Mouse (Mus musculus): ENCODE measurements around the gene Cars. TPM values are rescaled to one million over a fixed set of nuclear protein-coding genes. Genes with fewer than 3 reads are reported as not detected.

Gene Cars
- polyA plus RNA-seq, 1 experiment from 2014 or later = 62.4 TPM

GRCm38 (mm10) chr7:143536251-143536650 lies 63.6 kb downstream of the Cars start:
- Histone ChIP-seq H3K27ac (no peak overlapping the region), H3K9me3 (ENCODE audit: control insufficient read depth, low read length) (no peaks in the 10 kb centered on the region), H3K36me3 (replicated peaks; ENCODE audit: control insufficient read depth, insufficient read depth) (peaks cover 81% of the 10 kb centered on the region), H3K4me3 (replicated peaks; ENCODE audit: low read length) (no peak overlapping the region), H3K4me1 (replicated peaks; ENCODE audit: control insufficient read depth, insufficient read depth, low read length) (no peaks in the 10 kb centered on the region), H3K4me2 (replicated peaks) (no peak overlapping the region), H3K27me3 (ENCODE audit: control insufficient read depth, insufficient read depth, low read length) (no peaks in the 10 kb centered on the region), H3K9ac (no peak overlapping the region)
- DNase-seq (ENCODE audit: low spot score) = no peak
- WGBS = 94% methylated on average over 3 of the region's 3 CpGs
- ATAC-seq (ENCODE audit: low FRiP score) = no peak

DNA sequence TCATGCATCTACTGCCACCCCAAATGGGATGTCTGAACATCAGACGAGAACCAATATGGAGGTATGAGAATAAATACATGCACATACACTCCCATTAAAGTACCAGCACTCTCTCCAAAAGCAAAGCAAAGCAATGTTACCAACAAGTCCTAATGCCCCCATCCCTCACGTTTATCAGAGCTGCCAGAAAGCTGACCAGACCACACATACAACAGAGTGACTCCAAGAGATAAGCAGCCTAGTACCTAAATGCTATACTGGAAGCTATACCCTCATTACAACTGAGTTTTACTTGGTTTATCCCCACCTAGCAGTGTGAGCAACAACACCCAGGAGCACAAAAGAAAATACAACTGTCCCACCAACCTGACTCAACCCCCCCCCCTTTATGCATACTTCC lies 66.6 kb downstream of the Cars start:
- no peaks in the 10 kb centered on the region for H3K9me3 ChIP-seq (ENCODE audit: control insufficient read depth, low read length)

GRCm38 (mm10) chr7:143532410-143532809 lies 67.5 kb downstream of the Cars start:
- Histone ChIP-seq H3K9me3 (ENCODE audit: control insufficient read depth, low read length) (no peaks in the 10 kb centered on the region), H3K27ac (no peak overlapping the region), H3K4me3 (replicated peaks; ENCODE audit: low read length) (no peak overlapping the region), H3K4me1 (replicated peaks; ENCODE audit: control insufficient read depth, insufficient read depth, low read length) (no peaks in the 10 kb centered on the region), H3K36me3 (replicated peaks; ENCODE audit: control insufficient read depth, insufficient read depth) (peaks cover 100% of the 10 kb centered on the region), H3K9ac (no peak overlapping the region), H3K27me3 (ENCODE audit: control insufficient read depth, insufficient read depth, low read length) (no peaks in the 10 kb centered on the region), H3K4me2 (replicated peaks) (no peak overlapping the region)
- ATAC-seq (ENCODE audit: low FRiP score) = no peak
- DNase-seq (ENCODE audit: low spot score) = no peak
- 67% methylated on average over 1 of the region's 1 CpGs for WGBS

More for the DNA sequence above, 66.6 kb downstream of the Cars start:
- Histone ChIP-seq H3K27ac (no peak overlapping the region), H3K36me3 (replicated peaks; ENCODE audit: control insufficient read depth, insufficient read depth) (peaks cover 100% of the 10 kb centered on the region), H3K4me2 (replicated peaks) (no peak overlapping the region), H3K9ac (no peak overlapping the region), H3K27me3 (ENCODE audit: control insufficient read depth, insufficient read depth, low read length) (no peaks in the 10 kb centered on the region), H3K4me3 (replicated peaks; ENCODE audit: low read length) (no peak overlapping the region), H3K4me1 (replicated peaks; ENCODE audit: control insufficient read depth, insufficient read depth, low read length) (no peaks in the 10 kb centered on the region)
- DNase-seq (ENCODE audit: low spot score) (no peak), ATAC-seq (ENCODE audit: low FRiP score) (no peak)
- 77% methylated on average over 2 of the region's 2 CpGs for WGBS

DNA sequence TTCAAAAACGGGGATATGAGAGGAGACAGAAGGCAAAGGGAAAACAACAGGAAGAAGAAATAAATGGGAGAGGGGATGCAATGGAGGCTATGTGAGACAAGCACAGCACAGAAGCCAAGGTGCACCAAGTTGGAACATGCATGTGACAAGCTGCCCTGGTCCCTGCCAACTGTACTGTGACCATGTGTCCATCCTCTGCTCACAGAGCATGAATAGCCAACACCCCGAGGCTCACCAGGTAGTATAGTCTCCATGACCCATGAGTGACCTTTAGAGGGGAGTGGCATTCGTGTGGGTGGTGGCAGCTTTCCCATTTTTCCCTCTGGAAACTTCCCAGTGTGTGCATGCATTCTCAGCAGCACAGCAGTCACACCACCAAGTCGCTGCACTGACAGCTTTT lies 80.6 kb downstream of the Cars start:
- H3K27me3 ChIP-seq (ENCODE audit: control insufficient read depth, insufficient read depth, low read length) = no peaks in the 10 kb centered on the region
- H3K4me3 ChIP-seq (replicated peaks; ENCODE audit: low read length) = no peak overlapping the region
- no peak overlapping the region for H3K27ac ChIP-seq
- H3K9ac ChIP-seq = no peak overlapping the region
- peaks cover 99% of the 10 kb centered on the region for H3K36me3 ChIP-seq (replicated peaks; ENCODE audit: control insufficient read depth, insufficient read depth)
- no peak overlapping the region for H3K4me2 ChIP-seq (replicated peaks)
- no peak for ATAC-seq (ENCODE audit: low FRiP score)
- 83% methylated on average over 4 of the region's 4 CpGs for WGBS
- no peaks in the 10 kb centered on the region for H3K9me3 ChIP-seq (ENCODE audit: control insufficient read depth, low read length)
- DNase-seq (ENCODE audit: low spot score) = no peak
- no peaks in the 10 kb centered on the region for H3K4me1 ChIP-seq (replicated peaks; ENCODE audit: control insufficient read depth, insufficient read depth, low read length)

- Histone ChIP-seq H3K9me3 (ENCODE audit: control insufficient read depth, low read length) (no peaks in the 10 kb centered on the region), H3K36me3 (replicated peaks; ENCODE audit: control insufficient read depth, insufficient read depth) (peaks cover 71% of the 10 kb centered on the region), H3K4me2 (replicated peaks) (no peak overlapping the region), H3K27ac (no peak overlapping the region), H3K4me1 (replicated peaks; ENCODE audit: control insufficient read depth, insufficient read depth, low read length) (no peaks in the 10 kb centered on the region), H3K9ac (no peak overlapping the region), H3K4me3 (replicated peaks; ENCODE audit: low read length) (no peak overlapping the region), H3K27me3 (ENCODE audit: control insufficient read depth, insufficient read depth, low read length) (no peaks in the 10 kb centered on the region)
- WGBS = 94% methylated on average over 4 of the region's 4 CpGs
- no peak for ATAC-seq (ENCODE audit: low FRiP score)
- no peak for DNase-seq (ENCODE audit: low spot score)
Measured at GRCm38 (mm10) chr7:143514416-143514768, 85.5 kb downstream of the Cars start.

GRCm38 (mm10) chr7:143513763-143514415 lies 86.0 kb downstream of the Cars start:
- H3K27me3 ChIP-seq (ENCODE audit: control insufficient read depth, insufficient read depth, low read length) = no peaks in the 10 kb centered on the region
- no peak overlapping the region for H3K9ac ChIP-seq
- H3K4me3 ChIP-seq (replicated peaks; ENCODE audit: low read length) = no peak overlapping the region
- 90% methylated on average over 10 of the region's 10 CpGs for WGBS
- peaks cover 66% of the 10 kb centered on the region for H3K36me3 ChIP-seq (replicated peaks; ENCODE audit: control insufficient read depth, insufficient read depth)
- no peaks in the 10 kb centered on the region for H3K4me1 ChIP-seq (replicated peaks; ENCODE audit: control insufficient read depth, insufficient read depth, low read length)
- H3K27ac ChIP-seq = no peak overlapping the region
- no peak for DNase-seq (ENCODE audit: low spot score)
- no peak overlapping the region for H3K4me2 ChIP-seq (replicated peaks)
- no peaks in the 10 kb centered on the region for H3K9me3 ChIP-seq (ENCODE audit: control insufficient read depth, low read length)
- no peak for ATAC-seq (ENCODE audit: low FRiP score)

DNA sequence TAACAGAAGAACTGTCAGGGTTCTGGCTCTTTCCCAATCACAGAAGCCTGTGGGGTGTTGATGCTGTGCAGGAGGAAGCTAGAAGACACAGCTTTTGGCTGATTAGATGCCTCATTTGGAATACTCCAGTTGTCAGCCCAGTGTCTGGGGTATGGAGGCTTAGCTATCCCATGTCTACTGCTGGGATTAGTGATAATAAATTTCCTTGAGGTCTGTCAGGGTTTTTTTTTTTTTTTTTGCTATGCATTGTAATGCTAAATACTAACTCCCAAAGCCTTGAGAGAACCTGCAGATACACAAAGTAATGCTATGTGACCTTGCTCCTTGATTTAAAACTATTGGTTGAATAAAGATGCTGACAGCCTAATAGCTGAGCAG lies 88.6 kb downstream of the Cars start:
- Histone ChIP-seq H3K4me2 (replicated peaks) (no peak overlapping the region), H3K36me3 (replicated peaks; ENCODE audit: control insufficient read depth, insufficient read depth) (peaks cover 40% of the 10 kb centered on the region), H3K4me3 (replicated peaks; ENCODE audit: low read length) (no peak overlapping the region), H3K27ac (no peak overlapping the region), H3K9me3 (ENCODE audit: control insufficient read depth, low read length) (no peaks in the 10 kb centered on the region), H3K27me3 (ENCODE audit: control insufficient read depth, insufficient read depth, low read length) (peaks cover 2% of the 10 kb centered on the region; the same call in 1 of the 2 replicates), H3K9ac (no peak overlapping the region), H3K4me1 (replicated peaks; ENCODE audit: control insufficient read depth, insufficient read depth, low read length) (no peaks in the 10 kb centered on the region)
- ATAC-seq (ENCODE audit: low FRiP score) = no peak
- DNase-seq (ENCODE audit: low spot score) = no peak

GRCm38 (mm10) chr7:143510593-143511334 lies 89.1 kb downstream of the Cars start:
- H3K27ac ChIP-seq = no peak overlapping the region
- ATAC-seq (ENCODE audit: low FRiP score) (no peak), DNase-seq (ENCODE audit: low spot score) (no peak)
- peaks cover 4% of the 10 kb centered on the region; the same call in 1 of the 2 replicates for H3K27me3 ChIP-seq (ENCODE audit: control insufficient read depth, insufficient read depth, low read length)
- H3K9ac ChIP-seq = no peak overlapping the region
- H3K4me2 ChIP-seq (replicated peaks) = no peak overlapping the region
- H3K9me3 ChIP-seq (ENCODE audit: control insufficient read depth, low read length) = no peaks in the 10 kb centered on the region
- no peak overlapping the region for H3K4me3 ChIP-seq (replicated peaks; ENCODE audit: low read length)
- peaks cover 35% of the 10 kb centered on the region for H3K36me3 ChIP-seq (replicated peaks; ENCODE audit: control insufficient read depth, insufficient read depth)
- 89% methylated on average over 3 of the region's 3 CpGs for WGBS
- H3K4me1 ChIP-seq (replicated peaks; ENCODE audit: control insufficient read depth, insufficient read depth, low read length) = no peaks in the 10 kb centered on the region

DNA sequence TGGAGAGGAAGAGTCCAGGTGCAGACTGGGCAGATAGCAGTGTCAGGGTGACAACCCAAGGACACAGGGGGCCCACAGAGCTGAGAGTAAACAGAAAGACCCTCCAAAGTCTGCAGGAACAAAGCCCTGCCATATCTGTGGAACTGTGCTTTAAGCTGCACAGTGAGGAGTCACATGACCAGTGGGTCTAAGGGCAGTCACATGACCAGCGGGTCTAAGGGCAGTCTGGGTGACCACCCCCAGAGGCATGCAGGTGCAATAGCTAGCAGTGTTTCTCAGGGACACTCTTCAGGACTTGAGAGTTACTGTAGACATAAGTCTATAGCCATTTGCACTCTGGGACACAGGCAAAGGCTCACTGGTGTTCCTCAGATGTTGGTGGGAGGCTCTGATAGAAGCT lies 90.3 kb downstream of the Cars start:
- no peak overlapping the region for H3K9ac ChIP-seq
- H3K9me3 ChIP-seq (ENCODE audit: control insufficient read depth, low read length) = no peaks in the 10 kb centered on the region
- H3K4me1 ChIP-seq (replicated peaks; ENCODE audit: control insufficient read depth, insufficient read depth, low read length) = no peaks in the 10 kb centered on the region
- WGBS = 54% methylated on average over 1 of the region's 1 CpGs
- no peak overlapping the region for H3K4me3 ChIP-seq (replicated peaks; ENCODE audit: low read length)
- H3K36me3 ChIP-seq (replicated peaks; ENCODE audit: control insufficient read depth, insufficient read depth) = peaks cover 23% of the 10 kb centered on the region
- no peak for DNase-seq (ENCODE audit: low spot score)
- no peak overlapping the region for H3K27ac ChIP-seq
- no peak for ATAC-seq (ENCODE audit: low FRiP score)
- H3K27me3 ChIP-seq (ENCODE audit: control insufficient read depth, insufficient read depth, low read length) = peaks cover 10% of the 10 kb centered on the region; the same call in 1 of the 2 replicates
- H3K4me2 ChIP-seq (replicated peaks) = no peak overlapping the region
